Mouse (Mus musculus) heart, postnatal 14 days (tissue): Measurements from ENCODE around the gene Mgat4e. TPM values are rescaled to one million over a fixed set of nuclear protein-coding genes. Genes with fewer than 3 reads are reported as not detected.

Source experiments
- DNase-seq, 2 experiments: peaks; one replicate each; pipeline ENCODE4 v3.0.0; 2021 to 2022
- intact Hi-C: fragments of 180-260 bp; cut with DNase I; formaldehyde crosslinking; loops from one replicate; pipeline ENCODE4 v1.15.1; 2025
- total RNA-seq, 2 experiments: library from RNA; stranded (reverse); gene quantifications; 2 replicates each; pipeline ENCODE4 v1.2.3; 2021

Mgat4e gene
- total RNA-seq, 2 experiments from 2014 or later = not detected

DNA sequence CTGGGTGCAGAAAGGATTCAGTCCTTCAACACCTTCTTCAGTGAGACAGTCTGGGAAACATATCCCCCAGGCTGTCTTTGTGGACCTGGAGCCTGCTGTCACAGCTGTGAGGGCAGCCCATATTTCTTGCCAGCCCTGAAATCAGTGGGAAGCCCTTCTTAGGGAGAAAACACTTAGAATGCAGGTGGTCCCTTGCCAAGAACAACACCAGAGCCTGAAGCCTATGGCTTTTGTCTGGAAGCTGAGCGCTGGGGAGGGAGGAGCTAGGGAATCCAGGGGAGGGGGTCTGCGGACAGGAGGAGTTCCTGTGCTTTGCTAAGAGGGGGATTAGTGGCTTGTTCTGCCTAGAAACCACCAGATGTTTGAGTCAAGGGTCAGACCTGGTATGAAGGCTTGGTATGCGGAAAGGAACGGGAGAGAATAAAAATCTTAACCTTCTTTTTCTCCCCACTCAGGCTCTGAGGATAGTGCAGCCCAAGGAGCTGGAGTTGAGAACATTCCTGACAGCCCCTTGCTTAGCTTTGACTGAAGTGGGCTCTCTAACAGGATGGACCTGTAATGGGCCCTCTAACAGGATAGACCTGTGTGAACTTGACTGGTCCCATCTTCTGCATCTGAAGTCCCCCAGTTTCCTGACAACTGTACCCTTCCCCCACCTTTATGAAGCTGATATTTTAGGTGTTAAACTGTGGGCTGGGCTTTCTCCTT lies 32.8 kb downstream of the Mgat4e start:
- no peak for DNase-seq
- intact Hi-C loops = no loop called here

DNA sequence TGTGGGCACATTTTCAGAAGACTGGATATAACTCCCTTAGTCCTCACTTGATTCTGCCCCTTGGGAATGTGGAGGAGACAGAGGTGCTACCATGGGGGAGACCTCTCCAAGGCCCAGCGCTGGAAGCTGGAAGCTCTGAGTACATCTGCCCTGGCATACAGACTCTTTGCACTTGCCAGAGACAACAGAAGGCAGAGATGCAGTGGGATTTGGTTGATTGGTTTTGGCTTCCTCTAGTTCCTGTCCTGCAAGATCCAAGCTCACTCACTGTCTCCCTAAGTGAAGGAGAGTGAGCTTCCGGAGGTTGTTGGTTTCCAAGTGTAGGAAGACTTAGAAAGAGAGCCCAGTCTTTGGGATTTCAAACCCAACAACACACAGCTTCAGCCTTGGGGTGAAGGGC lies 33.6 kb downstream of the Mgat4e start:
- DNase-seq = no peak
- intact Hi-C loops = no loop called here

DNA sequence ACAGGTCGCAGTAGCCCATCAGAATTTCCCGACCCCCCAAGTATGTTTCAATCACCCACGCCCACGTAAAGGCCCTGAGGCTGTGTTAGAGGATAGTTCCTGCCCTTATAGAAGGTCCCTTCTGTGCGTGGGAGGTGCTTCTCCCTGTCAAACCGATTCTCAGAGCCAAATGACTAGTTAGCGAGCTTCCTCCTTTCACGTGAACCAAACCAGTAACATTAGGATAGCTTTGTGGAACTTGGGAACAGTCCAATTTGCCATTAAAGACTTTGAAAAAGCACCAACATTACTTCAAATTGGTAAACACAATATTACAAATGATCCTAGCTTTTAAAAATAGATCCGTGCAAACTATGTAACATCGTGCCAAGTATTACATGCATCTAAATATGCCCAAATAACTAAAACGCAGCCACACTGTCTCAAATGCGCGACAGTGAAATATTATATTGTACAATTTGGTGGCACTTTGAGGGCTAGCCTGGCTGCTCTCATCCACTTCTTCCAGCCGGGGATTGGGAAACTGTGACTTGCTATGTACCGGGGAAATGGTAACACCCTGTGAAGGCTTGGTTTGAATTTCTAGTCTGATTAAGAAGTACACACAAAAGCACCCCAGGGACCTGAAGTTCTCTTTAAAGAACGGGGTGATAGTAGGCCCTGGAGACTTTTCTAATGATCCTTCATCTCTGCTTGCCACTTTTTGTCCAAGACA lies 35.4 kb downstream of the Mgat4e start:
- intact Hi-C loops = no loop called here
- no peak for DNase-seq

DNA sequence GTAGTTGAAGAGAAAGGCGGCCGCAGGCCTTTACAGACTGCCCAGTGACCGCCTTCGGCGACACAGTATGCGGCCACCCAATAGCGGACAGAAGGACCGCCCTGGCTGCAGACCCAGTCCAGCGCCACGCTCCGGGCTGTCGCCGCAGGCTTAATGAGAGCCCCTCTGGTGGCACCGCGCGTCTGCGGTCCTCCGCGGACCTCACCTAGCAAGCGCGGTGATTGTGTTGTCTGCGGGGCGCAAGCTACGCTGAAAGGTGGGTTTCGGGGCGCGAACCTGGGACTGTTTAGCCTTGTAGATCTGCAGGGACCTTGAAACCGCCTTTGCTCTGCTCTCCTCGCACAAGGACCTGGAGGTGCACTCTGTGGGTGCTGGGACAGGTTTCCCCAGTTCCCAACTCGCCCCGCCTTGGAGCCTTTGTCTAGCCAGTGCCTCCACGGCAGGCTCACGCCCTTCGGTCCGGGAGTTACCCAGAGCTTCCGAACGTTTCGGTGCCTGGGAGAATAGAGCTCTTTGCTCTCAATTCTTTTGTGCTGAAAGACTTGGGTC lies 36.1 kb downstream of the Mgat4e start:
- intact Hi-C loops = no loop called here
- DNase-seq = peak; percentile 25 to 38

DNA sequence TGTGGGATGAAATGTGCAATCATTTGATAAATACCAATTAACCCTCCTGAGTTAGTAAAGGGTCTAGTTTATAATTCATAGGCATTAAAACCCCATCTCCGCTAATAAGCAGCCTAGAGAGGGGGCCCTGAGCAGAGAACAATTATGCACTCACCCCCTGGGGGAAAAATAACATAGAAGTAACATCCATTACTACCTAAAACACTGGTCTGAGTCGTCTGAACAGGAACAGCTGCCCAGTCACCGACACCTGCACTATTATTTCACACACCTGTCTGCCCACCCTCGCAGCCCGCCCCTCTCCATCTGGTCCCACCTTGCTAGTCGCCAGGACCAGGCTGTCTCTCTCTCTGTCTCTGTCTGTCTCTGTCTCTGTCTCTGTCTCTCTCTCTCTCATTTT lies 36.9 kb downstream of the Mgat4e start:
- intact Hi-C loops = no loop called here
- DNase-seq = no peak

DNA sequence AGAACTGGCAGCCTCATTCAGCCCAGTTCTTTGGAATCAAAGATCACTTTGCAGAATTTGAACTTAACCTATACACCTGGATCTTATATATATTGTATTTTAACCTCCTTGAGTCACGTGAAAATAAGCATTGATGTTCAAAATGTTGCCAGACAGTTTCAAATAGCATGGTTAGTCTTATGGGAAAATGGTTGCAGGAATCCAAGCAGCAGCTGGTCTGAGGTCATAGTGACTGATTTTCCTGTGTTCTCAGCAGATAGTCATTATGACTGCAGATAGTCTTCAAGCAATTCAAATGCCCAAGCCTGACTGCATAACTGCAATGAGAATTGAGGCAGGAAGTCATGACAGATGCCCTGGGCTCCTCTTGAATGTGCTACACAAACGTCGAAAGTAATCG lies 37.3 kb downstream of the Mgat4e start:
- intact Hi-C loops = no loop called here
- no peak for DNase-seq

DNA sequence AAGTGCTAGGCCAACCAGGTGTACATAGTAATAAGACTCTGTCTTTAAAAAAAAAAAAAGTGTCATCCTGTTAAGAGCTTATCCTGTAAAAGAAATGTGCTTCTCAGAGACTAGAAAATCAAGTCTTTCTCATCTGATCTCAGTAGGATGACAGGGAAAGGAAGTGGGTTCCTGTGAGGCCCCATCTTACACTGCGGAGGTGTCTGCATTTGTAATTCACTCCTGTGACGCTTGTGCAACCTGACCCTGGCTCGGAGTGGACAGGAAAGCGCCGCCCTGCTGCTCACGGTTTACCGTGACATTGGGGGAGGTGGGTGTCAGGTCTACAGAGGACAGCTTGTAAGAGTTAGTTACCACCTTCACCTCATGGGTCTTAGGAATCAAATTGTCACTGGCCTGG lies 39.5 kb downstream of the Mgat4e start:
- no peak for DNase-seq
- intact Hi-C loops = no loop called here

DNA sequence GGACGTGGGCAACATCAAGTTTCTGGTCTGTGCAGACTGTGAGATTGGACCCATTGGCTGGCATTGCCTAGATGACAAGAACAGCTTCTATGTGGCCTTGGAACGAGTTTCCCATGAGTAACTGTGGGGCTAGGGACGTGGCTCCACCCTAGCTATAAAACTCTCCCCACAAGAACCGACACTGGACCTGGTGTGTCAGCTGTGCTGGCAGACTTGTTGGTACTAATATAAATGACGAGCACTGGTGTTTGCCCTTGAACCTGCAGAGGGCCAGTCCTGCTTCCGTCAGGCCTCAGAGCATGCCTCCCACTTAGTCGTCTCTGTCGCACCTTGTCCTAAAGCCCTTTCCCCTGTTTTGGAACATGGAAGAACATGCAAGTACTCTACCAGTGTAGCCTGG lies 43.3 kb downstream of the Mgat4e start:
- intact Hi-C loops = no loop called here
- DNase-seq = no peak

DNA sequence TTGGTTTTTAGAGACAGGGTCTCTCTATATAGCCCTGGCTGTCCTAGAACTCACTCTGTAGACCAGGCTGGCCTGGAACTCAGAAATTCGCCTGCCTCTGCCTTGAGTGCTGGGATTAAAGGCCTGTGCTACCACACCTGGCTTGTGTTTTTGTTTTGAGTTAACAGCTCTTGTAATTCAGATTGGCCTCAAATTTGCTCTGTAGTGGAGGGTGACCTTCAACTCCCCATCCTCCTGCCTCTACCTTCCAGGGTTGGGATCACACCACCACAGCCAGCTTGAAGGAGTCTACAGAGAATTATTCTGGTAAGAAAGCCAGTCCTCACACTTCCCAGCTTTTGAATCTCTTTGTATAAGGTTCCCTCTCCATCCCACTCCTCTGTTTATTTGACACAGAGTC lies 48.6 kb downstream of the Mgat4e start:
- DNase-seq = no peak
- intact Hi-C loops = no loop called here

DNA sequence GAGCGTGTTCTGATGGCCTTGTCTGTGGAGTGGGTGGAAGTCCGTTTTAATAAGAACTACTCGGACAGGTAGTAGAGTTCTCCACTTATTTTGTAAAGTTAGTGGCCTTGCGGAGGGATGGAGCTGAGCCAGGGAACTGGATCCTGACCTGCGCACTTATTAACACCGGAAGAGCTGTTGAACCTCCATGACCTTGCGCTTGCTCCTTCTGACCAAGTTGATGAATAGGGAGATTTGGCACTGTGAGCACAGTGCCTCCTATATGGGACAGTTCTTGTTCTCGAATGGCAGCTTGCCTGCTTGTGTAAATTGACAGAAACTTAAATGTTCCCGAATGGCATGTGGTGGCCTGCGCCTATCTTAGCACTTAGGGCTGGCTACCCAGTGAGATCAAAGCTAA lies 53.5 kb downstream of the Mgat4e start:
- DNase-seq = no peak
- intact Hi-C loops = no loop called here

DNA sequence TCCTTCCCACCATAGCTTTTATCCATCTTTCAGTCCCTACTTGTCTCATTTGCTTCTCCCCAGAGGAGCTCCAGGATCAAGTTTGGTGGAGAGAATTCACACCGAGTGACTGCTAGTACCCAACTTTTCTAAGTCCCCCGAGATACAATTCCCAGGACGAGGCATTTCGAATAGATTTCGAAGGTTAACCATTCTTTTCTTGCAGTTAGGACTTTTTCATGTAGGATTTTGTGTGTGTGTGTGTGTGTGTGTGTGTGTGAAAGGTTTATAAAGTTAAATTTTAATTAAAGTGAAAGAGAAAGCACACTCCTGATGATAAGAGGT lies 54.3 kb downstream of the Mgat4e start:
- intact Hi-C loops = no loop called here
- no peak for DNase-seq

DNA sequence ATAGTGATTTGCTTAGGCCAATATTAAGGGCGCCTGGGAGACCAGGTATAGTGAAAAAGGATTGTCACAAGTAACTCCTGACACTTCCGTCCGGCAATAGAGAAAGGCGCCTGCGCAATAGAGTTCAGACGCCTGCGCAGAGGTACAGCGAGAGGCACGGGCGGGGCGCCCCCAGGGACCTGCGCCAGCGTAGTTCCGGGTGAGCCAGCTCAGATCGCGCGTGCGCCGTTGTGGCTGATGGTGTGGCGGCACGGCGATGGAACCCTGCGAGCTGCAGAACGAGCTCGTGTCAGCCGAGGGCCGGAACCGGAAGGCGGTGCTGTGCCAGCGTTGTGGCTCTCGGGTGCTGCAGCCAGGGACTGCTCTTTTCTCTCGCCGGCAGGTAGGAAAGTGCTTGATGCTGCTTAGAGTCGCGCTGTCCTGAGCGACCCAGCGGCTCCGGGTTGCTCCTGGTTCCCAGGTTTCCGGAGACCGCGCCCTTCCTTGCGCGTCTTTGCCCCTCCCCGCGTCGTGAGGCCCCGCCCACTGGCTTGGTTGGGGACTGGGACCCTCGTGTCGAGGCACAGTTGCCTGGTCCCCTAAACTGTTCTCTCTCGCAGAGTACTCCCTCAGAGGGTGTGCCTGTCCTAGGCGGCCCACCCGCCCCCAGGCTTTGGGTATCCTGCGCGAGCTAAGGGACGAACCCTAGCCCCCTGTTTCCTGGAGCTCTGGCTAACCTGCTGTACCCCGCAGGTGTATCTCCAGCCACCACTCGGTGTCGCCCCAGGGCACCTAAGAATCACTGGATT lies 54.9 kb downstream of the Mgat4e start, which contains the start of gene Rabif:
Gene Rabif, plus strand, starts transcription at position 221 of the 788 bp plus-strand sequence.
- intact Hi-C loops = no loop called here
- peak; percentile 99 to 100 for DNase-seq

DNA sequence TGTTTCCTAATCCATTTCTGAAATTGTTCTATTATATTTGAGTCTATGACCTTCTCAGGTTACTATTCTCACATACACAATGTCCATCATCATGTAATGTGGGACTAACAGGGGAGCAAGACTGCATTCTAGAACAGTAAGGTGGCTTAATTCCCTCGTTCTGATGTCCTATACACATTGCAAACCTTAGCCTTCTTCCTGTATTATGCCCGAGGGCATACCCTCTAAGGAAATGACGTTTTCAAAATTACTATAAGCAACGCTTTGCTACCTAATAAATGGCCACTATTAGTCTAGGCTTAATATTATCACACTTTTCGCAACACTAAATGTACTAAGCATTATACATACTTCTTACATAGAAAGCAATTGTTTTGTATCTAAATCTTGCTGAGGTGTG lies 55.5 kb downstream of the Mgat4e start:
- intact Hi-C loops = no loop called here
- DNase-seq = no peak

DNA sequence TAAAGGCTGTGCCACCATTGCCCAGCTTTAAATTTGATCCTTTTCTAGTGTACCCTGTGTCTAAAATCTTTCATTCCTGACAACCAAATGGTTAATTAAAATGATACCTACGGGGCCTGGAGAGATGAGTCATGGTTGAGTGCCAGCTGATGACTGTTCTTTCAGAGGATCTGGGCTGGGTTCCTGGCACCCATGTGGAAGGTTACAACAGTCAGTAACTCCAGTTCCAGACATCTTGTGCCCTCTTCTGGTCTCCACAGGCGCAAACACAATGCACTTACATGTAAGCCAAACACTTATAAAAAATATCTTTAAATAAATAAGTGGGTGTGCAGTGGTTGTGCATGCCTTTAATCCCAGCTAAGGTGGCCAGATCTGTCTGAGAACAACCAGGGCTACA lies 56.0 kb downstream of the Mgat4e start:
- intact Hi-C loops = no loop called here
- no peak for DNase-seq

DNA sequence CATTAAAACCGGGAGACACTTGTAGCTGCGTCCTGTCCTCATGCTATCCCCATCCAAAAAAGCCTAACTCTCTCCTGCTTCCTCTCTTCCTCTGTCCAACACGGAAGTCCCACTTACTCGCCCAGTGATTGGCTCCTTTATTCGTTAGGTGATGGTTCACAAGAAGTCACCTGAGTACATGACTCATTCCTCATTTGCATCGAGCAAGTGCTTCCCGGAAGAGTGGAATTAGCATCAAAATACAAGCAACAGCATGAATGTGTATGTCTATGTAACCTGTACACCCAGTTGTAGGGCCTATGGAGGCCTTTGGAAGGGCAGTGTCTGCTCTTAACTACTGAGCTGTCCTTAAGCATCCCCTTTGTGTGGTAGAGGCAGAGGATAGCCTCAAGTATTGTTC lies 57.2 kb downstream of the Mgat4e start:
- DNase-seq = no peak
- intact Hi-C loops = no loop called here

Other genes starting within 250 kb of the Mgat4e start
- gene Ppfia4, start 216.8 kb downstream of the Mgat4e start, total RNA-seq = 1 to 10 TPM; 2.8 to 3.5 TPM
- 10 to 100 TPM; 22.6 to 22.8 TPM for gene Tmem183a, start 187.7 kb downstream of the Mgat4e start, total RNA-seq
- gene 4933406M09Rik, start 163.7 kb downstream of the Mgat4e start, total RNA-seq = not detected
- gene Cyb5r1, start 144.1 kb downstream of the Mgat4e start, total RNA-seq = 10 to 100 TPM; 26.0 to 28.4 TPM
- 100 to 1,000 TPM; 137 to 142 TPM for gene Adipor1, start 134.3 kb downstream of the Mgat4e start, total RNA-seq
- gene Klhl12, start 94.2 kb downstream of the Mgat4e start, total RNA-seq = 10 to 100 TPM; 18.1 to 19.9 TPM
- 10 to 100 TPM; 10.4 to 10.6 TPM for gene Rabif, start 55.0 kb downstream of the Mgat4e start, total RNA-seq
- gene Kdm5b, start 10.5 kb upstream of the Mgat4e start, total RNA-seq = 10 to 100 TPM; 25.5 to 25.8 TPM
- not detected for gene Syt2, start 97.0 kb upstream of the Mgat4e start, total RNA-seq